Mouse (Mus musculus): ENCODE data around the gene Ptprk. TPM values are rescaled to one million over a fixed set of nuclear protein-coding genes. Genes with fewer than 3 reads are reported as not detected.

Gene Ptprk
- total RNA-seq, 4 experiments from 2014 or later, result 48.2 to 60.4 (median 53.9) TPM

GRCm38 (mm10) chr10:28523992-28524735 lies 449.5 kb downstream of the Ptprk start:
- DNase-seq (ENCODE audit: low spot score in 2 of 2), result no peak

- no peak for DNase-seq (ENCODE audit: low spot score in 2 of 2)
Measured at GRCm38 (mm10) chr10:28540595-28540994, 466.0 kb downstream of the Ptprk start.

GRCm38 (mm10) chr10:28542754-28543153 lies 468.1 kb downstream of the Ptprk start:
- DNase-seq (ENCODE audit: low spot score in 2 of 2), result no peak

- no peak for DNase-seq (ENCODE audit: low spot score in 2 of 2)
Measured at GRCm38 (mm10) chr10:28550549-28550948, 475.9 kb downstream of the Ptprk start.

DNA sequence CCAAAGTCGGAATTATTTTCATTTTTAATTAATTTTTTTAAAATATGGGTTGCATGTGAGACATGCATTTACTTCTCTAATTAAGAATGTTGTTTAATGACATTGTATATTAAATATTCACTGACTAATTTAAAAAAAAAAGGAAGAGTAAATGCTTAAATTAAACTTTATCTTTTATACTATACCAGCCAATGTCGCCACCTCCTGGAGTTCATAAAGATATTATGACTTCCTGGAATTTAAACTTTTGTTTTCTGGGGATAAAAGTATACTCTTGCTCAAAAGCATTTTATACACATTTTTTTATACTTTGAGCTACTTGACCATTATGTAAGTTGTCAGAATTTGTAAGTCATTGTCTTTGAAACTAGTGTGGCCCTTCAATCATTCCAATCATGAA lies 477.4 kb downstream of the Ptprk start:
- no peak for DNase-seq (ENCODE audit: low spot score in 2 of 2)

DNA sequence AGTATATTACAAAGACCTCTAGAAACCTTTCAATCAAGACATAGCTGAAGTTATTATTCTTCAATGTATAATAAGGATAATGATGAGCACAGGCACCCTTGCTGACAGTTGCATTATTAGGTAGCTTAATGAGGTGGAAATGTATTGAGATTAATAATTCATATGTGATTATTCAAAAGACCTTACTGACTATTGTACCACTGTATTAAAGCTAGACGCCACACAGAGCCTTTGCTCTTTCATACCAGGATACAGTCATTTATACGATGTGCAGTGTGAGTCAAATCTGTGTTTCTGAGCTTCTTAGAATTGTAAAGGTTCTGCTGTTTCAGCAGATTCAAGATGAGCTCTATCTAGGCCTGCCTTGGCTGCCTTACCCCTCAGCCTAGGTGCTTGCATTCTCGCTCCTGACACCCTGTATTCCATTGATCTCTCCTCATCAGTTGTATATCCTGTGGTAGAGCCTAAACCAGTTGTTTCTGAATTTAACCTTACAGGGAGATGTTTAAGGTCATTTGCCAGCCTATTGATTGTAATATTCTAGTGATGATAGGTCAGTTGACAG lies 489.6 kb downstream of the Ptprk start:
- no peak for DNase-seq (ENCODE audit: low spot score in 2 of 2)

- no peak for DNase-seq (ENCODE audit: low spot score in 2 of 2)
Measured at GRCm38 (mm10) chr10:28566378-28566777, 491.8 kb downstream of the Ptprk start.

DNA sequence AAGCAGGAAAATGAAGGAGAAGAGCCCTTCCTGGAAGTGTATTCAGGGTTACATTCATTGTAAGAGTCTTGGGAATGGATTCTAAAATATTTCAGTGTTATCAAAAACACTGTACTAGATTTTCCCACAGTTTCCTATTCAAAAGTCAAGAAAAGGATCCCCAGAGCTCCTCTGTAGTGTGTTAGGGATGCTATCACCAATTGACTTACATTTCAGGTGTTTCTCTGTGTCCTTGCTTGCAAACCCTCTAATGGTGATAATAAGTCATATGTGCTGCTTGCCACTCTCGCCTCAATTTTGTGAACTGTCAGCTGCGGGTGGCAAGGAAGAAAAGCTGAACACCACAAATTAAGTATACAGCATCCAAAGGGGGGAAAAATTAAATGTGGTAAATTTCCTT lies 492.2 kb downstream of the Ptprk start:
- DNase-seq (ENCODE audit: low spot score in 2 of 2), result no peak

DNA sequence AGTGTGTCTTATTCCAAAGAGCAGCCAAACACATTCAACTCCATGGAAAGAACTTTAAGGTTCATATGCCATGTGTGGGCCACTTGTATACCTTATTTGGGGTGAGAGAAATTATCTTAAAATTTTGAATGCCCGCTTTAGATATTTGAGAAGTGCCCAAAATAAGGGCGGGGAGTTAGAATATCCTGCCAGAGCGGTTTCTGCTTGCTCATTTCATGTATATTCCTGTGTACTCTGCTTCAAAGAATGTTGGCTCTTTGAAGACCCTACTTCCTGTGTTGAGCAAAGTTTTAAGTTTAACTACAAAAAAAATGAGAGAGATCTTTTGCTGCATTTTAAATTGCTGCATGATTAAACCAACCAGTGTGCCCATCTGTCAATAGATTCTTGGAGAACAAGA lies 492.8 kb downstream of the Ptprk start:
- DNase-seq (ENCODE audit: low spot score in 2 of 2), result no peak

- DNase-seq (ENCODE audit: low spot score in 2 of 2), result no peak
Measured at GRCm38 (mm10) chr10:28568047-28568446, 493.4 kb downstream of the Ptprk start.

GRCm38 (mm10) chr10:28579596-28579995 lies 505.0 kb downstream of the Ptprk start:
- no peak for DNase-seq (ENCODE audit: low spot score in 2 of 2)

DNA sequence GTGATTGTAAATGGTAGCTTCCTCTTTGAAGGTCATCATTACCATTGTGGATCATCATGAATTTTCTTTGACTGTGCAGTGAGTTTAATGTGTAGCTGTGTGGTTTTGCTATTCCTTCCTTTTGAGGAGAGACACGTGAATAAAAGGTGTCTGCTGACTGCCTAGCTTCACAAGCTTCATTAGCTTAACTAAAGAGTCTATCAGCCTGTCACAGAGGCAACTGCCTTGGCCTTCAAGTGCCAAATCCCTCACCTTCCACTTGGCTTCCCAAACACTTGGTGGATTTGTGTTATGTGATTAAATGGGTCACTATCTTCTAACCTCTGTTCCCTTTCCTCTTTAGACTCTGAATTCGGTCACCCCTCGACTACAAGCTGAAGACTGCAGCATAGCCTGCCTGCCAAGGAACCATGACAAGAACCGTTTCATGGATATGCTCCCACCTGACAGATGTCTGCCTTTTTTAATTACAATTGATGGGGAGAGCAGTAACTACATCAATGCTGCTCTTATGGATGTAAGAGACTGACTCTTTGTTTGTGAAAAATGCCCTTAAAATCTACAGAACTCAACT lies 512.0 kb downstream of the Ptprk start:
- no peak for DNase-seq (ENCODE audit: low spot score in 2 of 2)

GRCm38 (mm10) chr10:28588401-28588800 lies 513.8 kb downstream of the Ptprk start:
- no peak for DNase-seq (ENCODE audit: low spot score in 2 of 2)

DNA sequence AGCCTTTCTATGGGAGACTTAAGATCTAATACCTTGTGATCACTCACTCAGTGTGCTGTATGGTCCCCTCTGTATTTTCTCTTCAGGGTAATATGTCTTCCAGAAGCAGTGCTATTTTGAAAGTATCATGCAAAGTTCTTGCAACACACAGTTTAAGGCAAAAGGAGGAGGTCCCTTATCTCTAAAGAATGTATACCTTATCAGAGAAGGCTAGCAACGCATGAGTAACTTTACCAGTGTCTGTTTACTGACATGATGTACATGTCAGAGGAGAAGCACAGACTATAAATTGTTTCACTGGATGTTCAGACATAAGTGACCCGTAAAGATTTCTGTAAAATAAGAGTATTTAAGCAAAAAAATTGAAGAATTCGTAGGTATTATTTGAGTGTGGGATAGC lies 516.2 kb downstream of the Ptprk start:
- no peak for DNase-seq (ENCODE audit: low spot score in 2 of 2)

GRCm38 (mm10) chr10:28593566-28594292 lies 519.1 kb downstream of the Ptprk start:
- DNase-seq (ENCODE audit: low spot score in 2 of 2), result no peak

DNA sequence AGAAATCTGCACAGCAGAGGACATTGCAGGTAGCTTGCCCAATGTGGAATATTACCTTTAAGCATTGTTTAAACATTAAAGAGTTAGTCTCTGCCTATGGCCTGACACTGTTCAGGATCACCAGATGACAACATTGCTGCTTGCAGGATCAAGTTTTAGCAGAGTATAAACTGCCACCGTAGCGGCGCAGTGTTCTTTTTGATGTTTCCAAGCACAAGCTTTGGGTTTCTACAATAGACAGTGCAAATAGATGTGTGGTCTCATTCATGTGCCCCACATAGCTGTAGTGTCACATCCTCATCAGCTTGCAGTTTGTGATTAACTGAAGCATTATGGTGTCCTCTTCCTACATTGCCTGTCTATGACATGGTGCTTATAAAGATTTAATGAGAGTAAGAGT lies 522.3 kb downstream of the Ptprk start:
- no peak for DNase-seq (ENCODE audit: low spot score in 2 of 2)

DNA sequence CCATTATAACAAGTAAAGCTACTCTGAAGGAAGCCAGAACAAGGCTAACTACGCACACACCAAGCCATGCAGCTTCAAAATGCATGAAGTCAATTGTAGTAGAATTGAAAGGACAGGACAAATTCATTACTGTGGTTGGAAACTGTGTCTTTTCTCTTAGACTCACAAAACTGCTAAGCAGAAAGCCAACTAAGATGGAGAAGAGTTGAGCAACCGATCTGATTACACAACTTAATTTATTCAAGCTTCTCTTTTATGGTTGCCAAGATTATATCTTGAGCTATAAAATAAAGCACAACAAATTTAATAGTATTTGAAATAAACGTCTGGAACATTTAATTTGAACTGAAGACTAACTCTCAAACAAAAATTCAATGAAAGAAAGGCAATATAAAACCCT lies 534.5 kb downstream of the Ptprk start:
- DNase-seq (ENCODE audit: low spot score in 2 of 2), result no peak

DNA sequence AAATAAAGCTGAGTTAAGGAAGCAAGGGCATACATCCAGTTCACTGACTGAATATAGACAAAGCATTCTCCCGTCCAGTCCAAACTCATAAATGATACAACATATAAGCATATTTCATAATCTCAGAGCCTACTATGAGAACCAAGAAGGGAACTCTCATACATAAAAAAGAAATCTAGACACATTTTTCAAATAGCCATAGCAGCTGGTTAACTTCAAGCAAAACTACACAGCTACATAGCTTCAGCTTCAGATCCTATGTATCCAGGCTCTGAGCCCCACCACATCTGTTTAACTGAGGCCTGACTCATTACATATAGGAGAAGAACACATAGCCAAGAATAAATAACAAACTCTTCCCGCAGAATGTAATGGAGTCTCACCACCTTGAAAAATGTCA lies 539.8 kb downstream of the Ptprk start:
- no peak for DNase-seq (ENCODE audit: low spot score in 2 of 2)

- no peak for DNase-seq (ENCODE audit: low spot score in 2 of 2)
Measured at GRCm38 (mm10) chr10:28617203-28617602, 542.6 kb downstream of the Ptprk start.

- no peak for DNase-seq (ENCODE audit: low spot score in 2 of 2)
Measured at GRCm38 (mm10) chr10:28618002-28618401, 543.4 kb downstream of the Ptprk start.

DNA sequence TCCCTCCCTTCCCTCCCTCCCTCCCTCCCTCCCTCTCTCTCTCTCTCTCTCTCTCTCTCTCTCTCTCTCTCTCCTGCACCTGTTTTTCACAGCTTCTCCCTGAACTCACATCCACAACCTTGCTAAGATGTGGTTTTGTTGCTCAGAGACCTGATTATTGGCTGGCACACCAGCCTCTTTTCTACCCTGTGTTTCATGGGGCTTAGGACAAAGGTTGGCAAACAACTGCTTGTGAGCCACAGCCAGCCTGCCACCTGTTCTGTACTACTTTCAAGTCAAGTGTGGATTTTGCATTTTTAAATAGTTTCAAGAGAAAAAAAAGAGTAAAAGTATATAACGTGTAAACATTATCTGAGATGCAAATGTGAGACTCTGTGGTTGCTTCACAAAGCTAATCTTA lies 544.8 kb downstream of the Ptprk start:
- no peak for DNase-seq (ENCODE audit: low spot score in 2 of 2)

DNA sequence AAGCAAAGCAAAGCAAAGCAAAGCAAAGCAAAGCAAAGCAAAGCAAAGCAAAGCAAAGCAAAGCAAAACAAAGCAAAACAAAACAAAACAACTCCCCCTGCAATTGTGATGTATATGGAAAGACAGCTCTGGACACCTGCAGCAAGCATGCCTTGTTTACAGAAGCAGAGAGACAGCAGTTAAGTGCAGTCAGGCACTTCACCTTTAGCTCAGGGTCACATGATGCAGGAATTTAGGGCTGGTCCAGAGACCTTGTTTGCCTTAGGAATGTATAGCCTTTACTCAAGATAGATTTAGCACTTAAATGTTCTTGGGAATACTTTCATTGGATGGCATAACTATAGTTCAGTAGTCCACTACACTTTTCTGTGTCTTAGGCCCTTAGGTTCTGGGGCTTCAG lies 561.5 kb downstream of the Ptprk start:
- no peak for DNase-seq (ENCODE audit: low spot score in 2 of 2)

Measured in left cerebral cortex, adult 8-10 months (tissue).